Mouse (Mus musculus) macrophage (primary cell): ENCODE results near the gene Reln. TPM values are rescaled to one million over a fixed set of nuclear protein-coding genes. Genes with fewer than 3 reads are reported as not detected.

Experiments
- H3K27ac ChIP-seq: fragments of 350-480 bp; formaldehyde crosslinking; 2 replicates; pipeline ENCODE4 v1.9.0; 2021
- H3K36me3 ChIP-seq: fragments of 350-480 bp; formaldehyde crosslinking; 2 replicates; pipeline ENCODE4 v1.9.0; 2021; ENCODE audit errors: inconsistent target
- H3K4me3 ChIP-seq: fragments of 350-480 bp; formaldehyde crosslinking; 2 replicates; pipeline ENCODE4 v1.9.0; 2021; ENCODE audit errors: inconsistent target
- H3K79me2 ChIP-seq: fragments of 350-480 bp; formaldehyde crosslinking; 2 replicates; pipeline ENCODE4 v1.9.0; 2021; ENCODE audit errors: inconsistent target
- WGBS: methylation state at CpG from one replicate; pipeline ENCODE4 v1.1.7; 2026; ENCODE audit warnings: inconsistent platforms; ENCODE audit not compliant: missing documents; 5-methylcytosine and 5-hydroxymethylcytosine counted together
- polyA plus RNA-seq: library from polyadenylated mRNA; stranded (reverse); fragments of 250-400 nt; gene quantifications from 3 replicates; pipeline ENCODE4 v1.2.4, GENCODE M21; 2018; ENCODE audit warnings: inconsistent platforms

Reln gene
- polyA plus RNA-seq, 1 experiment from 2014 or later: not detected

- no peak overlapping the region for H3K27ac ChIP-seq
- H3K4me3 ChIP-seq: no peak overlapping the region
- 100% methylated on average over 1 of the region's 1 CpGs for WGBS
- no peaks in the 10 kb centered on the region for H3K36me3 ChIP-seq
- no peaks in the 10 kb centered on the region for H3K79me2 ChIP-seq
These were observed 399.9 kb downstream of the Reln start for GRCm38 (mm10) chr5:21944579-21944978.

DNA sequence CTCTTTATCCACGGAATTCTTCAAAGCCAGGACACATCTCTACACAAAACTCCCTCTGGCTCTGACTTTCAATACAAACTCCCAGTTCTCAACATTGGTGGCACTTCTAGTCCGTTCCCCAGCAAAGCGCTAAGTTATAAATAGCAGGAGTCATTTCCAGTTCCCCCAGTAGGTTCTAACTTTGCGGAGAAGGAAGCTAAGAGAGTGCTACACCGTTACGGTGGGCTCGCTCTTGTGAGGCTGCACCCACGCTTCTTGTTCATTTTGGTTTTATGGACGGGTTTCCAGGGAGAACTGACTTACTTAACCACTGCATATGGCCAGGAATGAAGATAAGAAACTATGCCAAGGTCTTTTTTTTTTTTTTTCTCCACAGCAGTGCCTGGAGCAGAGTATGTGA, 405.1 kb downstream of the Reln start:
- Histone ChIP-seq H3K27ac (no peak overlapping the region), H3K79me2 (no peaks in the 10 kb centered on the region), H3K36me3 (no peaks in the 10 kb centered on the region), H3K4me3 (no peak overlapping the region)
- 54% methylated on average over 9 of the region's 9 CpGs for WGBS

GRCm38 (mm10) chr5:21938138-21938537, 406.4 kb downstream of the Reln start:
- Histone ChIP-seq H3K36me3 (no peaks in the 10 kb centered on the region), H3K79me2 (no peaks in the 10 kb centered on the region), H3K27ac (no peak overlapping the region), H3K4me3 (no peak overlapping the region)
- WGBS: 83% methylated on average over 5 of the region's 5 CpGs

GRCm38 (mm10) chr5:21936627-21937026, 407.9 kb downstream of the Reln start:
- H3K79me2 ChIP-seq: no peaks in the 10 kb centered on the region
- H3K4me3 ChIP-seq: no peak overlapping the region
- WGBS: 91% methylated on average over 2 of the region's 2 CpGs
- H3K27ac ChIP-seq: no peak overlapping the region
- H3K36me3 ChIP-seq: no peaks in the 10 kb centered on the region

- Histone ChIP-seq H3K27ac (no peak overlapping the region), H3K36me3 (no peaks in the 10 kb centered on the region), H3K4me3 (no peak overlapping the region), H3K79me2 (no peaks in the 10 kb centered on the region)
- 91% methylated on average over 5 of the region's 5 CpGs for WGBS
These were observed 408.4 kb downstream of the Reln start for GRCm38 (mm10) chr5:21936096-21936495.

GRCm38 (mm10) chr5:21934811-21935396, 409.6 kb downstream of the Reln start:
- H3K4me3 ChIP-seq: no peak overlapping the region
- H3K36me3 ChIP-seq: no peaks in the 10 kb centered on the region
- 93% methylated on average over 13 of the region's 13 CpGs for WGBS
- no peaks in the 10 kb centered on the region for H3K79me2 ChIP-seq
- H3K27ac ChIP-seq: no peak overlapping the region

DNA sequence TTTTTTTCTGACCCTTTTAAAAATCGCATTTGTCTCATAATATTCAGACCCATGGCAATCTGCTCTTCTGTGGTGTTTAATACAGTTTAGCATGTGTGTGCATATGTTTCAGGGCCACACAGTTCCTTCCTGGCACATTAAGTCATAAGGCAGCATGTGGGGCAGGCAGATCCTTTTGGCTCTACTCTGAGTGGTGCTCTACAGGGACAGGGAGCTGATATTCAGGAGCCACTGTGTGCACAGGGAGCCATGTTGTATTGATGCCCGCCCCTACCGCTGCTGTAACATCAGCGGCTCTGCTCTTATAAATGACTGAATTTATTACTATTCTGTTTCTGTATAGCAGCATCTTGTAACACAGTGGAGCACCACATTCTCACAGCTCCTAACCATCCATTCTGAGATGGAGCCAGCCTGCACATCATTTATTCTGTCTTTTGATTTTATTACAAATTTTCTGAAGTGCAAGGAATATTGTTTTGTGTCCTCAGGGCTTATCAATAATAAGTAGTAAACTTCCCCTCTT, 410.3 kb downstream of the Reln start:
- Histone ChIP-seq H3K27ac (no peak overlapping the region), H3K4me3 (no peak overlapping the region), H3K79me2 (no peaks in the 10 kb centered on the region), H3K36me3 (no peaks in the 10 kb centered on the region)
- WGBS: 90% methylated on average over 4 of the region's 4 CpGs

- 76% methylated on average over 8 of the region's 8 CpGs for WGBS
- Histone ChIP-seq H3K4me3 (no peak overlapping the region), H3K79me2 (no peaks in the 10 kb centered on the region), H3K36me3 (no peaks in the 10 kb centered on the region), H3K27ac (no peak overlapping the region)
These were observed 411.0 kb downstream of the Reln start for GRCm38 (mm10) chr5:21933340-21934075.

- WGBS: 24% methylated on average over 4 of the region's 4 CpGs
- H3K27ac ChIP-seq: no peak overlapping the region
- H3K79me2 ChIP-seq: no peaks in the 10 kb centered on the region
- H3K36me3 ChIP-seq: no peaks in the 10 kb centered on the region
- no peak overlapping the region for H3K4me3 ChIP-seq
These were observed 413.4 kb downstream of the Reln start for GRCm38 (mm10) chr5:21931151-21931550.

- no peaks in the 10 kb centered on the region for H3K79me2 ChIP-seq
- H3K36me3 ChIP-seq: no peaks in the 10 kb centered on the region
- H3K27ac ChIP-seq: no peak overlapping the region
- no peak overlapping the region for H3K4me3 ChIP-seq
- WGBS: 85% methylated on average over 5 of the region's 6 CpGs
These were observed 424.2 kb downstream of the Reln start for GRCm38 (mm10) chr5:21920310-21920709.

DNA sequence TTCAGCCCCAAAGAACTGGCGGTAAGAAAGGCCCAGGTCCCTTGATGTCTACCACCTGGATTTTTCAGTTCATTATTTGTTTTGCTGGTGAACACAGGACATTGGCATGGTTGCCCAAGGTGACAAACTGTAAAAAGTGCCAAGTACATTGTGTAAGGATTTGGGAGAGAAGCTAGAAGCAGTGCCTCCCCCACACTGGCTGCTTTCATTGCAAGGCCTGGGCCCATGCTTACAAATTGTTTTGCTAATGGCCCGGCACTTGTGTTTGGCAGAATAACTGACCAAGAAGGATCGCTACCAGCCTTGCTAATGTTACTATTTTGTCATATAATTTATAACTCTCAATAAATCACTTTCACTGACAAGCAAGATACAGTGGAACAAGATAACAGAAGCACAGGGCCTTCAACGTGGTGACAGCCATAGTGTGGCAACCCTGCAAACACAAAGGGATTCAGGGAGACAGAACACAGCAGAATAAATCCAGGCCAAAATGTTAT, 425.2 kb downstream of the Reln start:
- Histone ChIP-seq H3K36me3 (no peaks in the 10 kb centered on the region), H3K27ac (no peak overlapping the region), H3K4me3 (no peak overlapping the region), H3K79me2 (no peaks in the 10 kb centered on the region)
- WGBS: 78% methylated on average over 4 of the region's 4 CpGs

- Histone ChIP-seq H3K79me2 (no peaks in the 10 kb centered on the region), H3K4me3 (no peak overlapping the region), H3K27ac (no peak overlapping the region), H3K36me3 (no peaks in the 10 kb centered on the region)
These were observed 428.5 kb downstream of the Reln start for GRCm38 (mm10) chr5:21915973-21916372.

DNA sequence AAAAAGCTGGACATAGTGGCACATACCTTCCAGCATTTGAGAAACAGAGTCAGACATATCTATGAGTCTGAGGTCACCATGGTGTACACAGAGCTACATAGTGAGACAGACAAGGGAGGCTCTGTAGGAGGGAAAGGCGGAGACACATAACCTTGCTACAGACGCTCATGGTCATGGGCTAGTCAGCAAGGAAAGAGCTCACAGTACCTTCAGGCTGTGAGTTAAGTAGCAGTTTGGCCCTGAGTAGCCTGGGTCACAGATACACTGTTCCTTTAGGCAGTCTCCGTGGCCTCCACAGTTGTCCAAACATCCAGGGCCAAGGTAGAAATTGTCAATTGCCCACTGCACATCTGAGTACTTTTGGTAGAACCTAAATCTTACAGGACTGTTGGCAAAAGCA, 429.7 kb downstream of the Reln start:
- no peaks in the 10 kb centered on the region for H3K36me3 ChIP-seq
- H3K79me2 ChIP-seq: no peaks in the 10 kb centered on the region
- WGBS: 81% methylated on average over 3 of the region's 3 CpGs
- H3K27ac ChIP-seq: no peak overlapping the region
- H3K4me3 ChIP-seq: no peak overlapping the region

GRCm38 (mm10) chr5:21912835-21913530, 431.5 kb downstream of the Reln start:
- H3K36me3 ChIP-seq: no peaks in the 10 kb centered on the region
- H3K79me2 ChIP-seq: no peaks in the 10 kb centered on the region
- no peak overlapping the region for H3K27ac ChIP-seq
- 96% methylated on average over 22 of the region's 23 CpGs for WGBS
- no peak overlapping the region for H3K4me3 ChIP-seq

GRCm38 (mm10) chr5:21910726-21911125, 433.8 kb downstream of the Reln start:
- WGBS: 93% methylated on average over 12 of the region's 12 CpGs
- no peaks in the 10 kb centered on the region for H3K36me3 ChIP-seq
- H3K4me3 ChIP-seq: no peak overlapping the region
- H3K79me2 ChIP-seq: no peaks in the 10 kb centered on the region
- H3K27ac ChIP-seq: no peak overlapping the region
